Mouse (Mus musculus) heart, embryonic 14.5 days (tissue): ENCODE measurements around the gene Prkcz. TPM values are rescaled to one million over a fixed set of nuclear protein-coding genes. Genes with fewer than 3 reads are reported as not detected.
A peak's percentile ranks its signal among the peaks of the same experiment; 100 is the strongest.

Source experiments
- ATAC-seq: fragments of 200-750 bp; cut with Nextera tagmentation; 2 replicates; pipeline ENCODE4 v1.8.0; 2017; ENCODE audit warnings: low read depth, moderate TSS enrichment; ENCODE audit not compliant: insufficient number of reproducible peaks, insufficient read depth, low FRiP score
- H3K27ac ChIP-seq, 2 experiments: fragments of 200-500 bp in 1 of 2; fragments of 300-500 bp in 1 of 2; sonication (generic) in 1 of 2; replicated peaks in 1 of 2; 2 replicates each; pipeline ENCODE4 v1.5.1; 2012 to 2014; ENCODE audit warnings: low read depth in 2 of 2, low read length in 2 of 2, control low read depth in 1 of 2, mild to moderate bottlenecking in 1 of 2, mixed read lengths in 1 of 2; ENCODE audit not compliant: control insufficient read depth in 1 of 2, insufficient read depth in 1 of 2
- H3K27me3 ChIP-seq: fragments of 300-500 bp; sonication (generic); 2 replicates; pipeline ENCODE4 v1.6.1; 2014; ENCODE audit warnings: mild to moderate bottlenecking, low read length, control low read depth; ENCODE audit not compliant: control insufficient read depth, insufficient read depth
- H3K36me3 ChIP-seq: fragments of 300-500 bp; sonication (generic); 2 replicates; pipeline ENCODE4 v1.6.1; 2014; ENCODE audit warnings: mild to moderate bottlenecking, control low read depth, low read length, mixed read lengths; ENCODE audit not compliant: control insufficient read depth, insufficient read depth
- H3K4me1 ChIP-seq, 2 experiments: fragments of 200-500 bp in 1 of 2; fragments of 300-500 bp in 1 of 2; sonication (generic) in 1 of 2; 2 replicates each; pipeline ENCODE4 v1.6.1; 2012 to 2014; ENCODE audit warnings: low read length in 2 of 2, control low read depth in 1 of 2, mixed read lengths in 1 of 2; ENCODE audit not compliant: control insufficient read depth in 2 of 2, insufficient read depth in 2 of 2
- H3K4me2 ChIP-seq: fragments of 300-500 bp; sonication (generic); 2 replicates; pipeline ENCODE4 v1.6.1; 2014; ENCODE audit warnings: mild to moderate bottlenecking, low read length
- H3K4me3 ChIP-seq, 2 experiments: fragments of 200-500 bp in 1 of 2; fragments of 300-500 bp in 1 of 2; sonication (generic) in 1 of 2; 2 replicates each; pipeline ENCODE4 v1.5.1; 2012 to 2014; ENCODE audit warnings: low read length in 2 of 2, mild to moderate bottlenecking in 2 of 2, control low read depth in 1 of 2, low read depth in 1 of 2, moderate library complexity in 1 of 2; ENCODE audit not compliant: control insufficient read depth in 1 of 2, insufficient read depth in 1 of 2
- H3K9ac ChIP-seq: fragments of 300-500 bp; sonication (generic); 2 replicates; pipeline ENCODE4 v1.6.1; 2014; ENCODE audit warnings: mild to moderate bottlenecking, low read length
- H3K9me3 ChIP-seq: fragments of 300-500 bp; sonication (generic); 2 replicates; pipeline ENCODE4 v1.6.1; 2016; ENCODE audit warnings: low read length, control low read depth; ENCODE audit not compliant: control insufficient read depth
- WGBS: fragments of 180-500 bp; shearing (Covaris S2); extraction: QIAGEN DNeasy Blood & Tissue Kit; methylation state at CpG from one replicate; pipeline ENCODE4 v1.1.7; 2014; 5-methylcytosine and 5-hydroxymethylcytosine counted together
- polyA plus RNA-seq: library from polyadenylated mRNA; unstranded; fragments of >200 nt; fragmentation: Nextera tagmentation; extraction: Ambion mirVana; gene quantifications from 2 replicates; pipeline ENCODE4 v1.2.1, GENCODE M21; 2014

Gene Prkcz
- polyA plus RNA-seq, 1 experiment from 2014 or later = 8.5 TPM

DNA sequence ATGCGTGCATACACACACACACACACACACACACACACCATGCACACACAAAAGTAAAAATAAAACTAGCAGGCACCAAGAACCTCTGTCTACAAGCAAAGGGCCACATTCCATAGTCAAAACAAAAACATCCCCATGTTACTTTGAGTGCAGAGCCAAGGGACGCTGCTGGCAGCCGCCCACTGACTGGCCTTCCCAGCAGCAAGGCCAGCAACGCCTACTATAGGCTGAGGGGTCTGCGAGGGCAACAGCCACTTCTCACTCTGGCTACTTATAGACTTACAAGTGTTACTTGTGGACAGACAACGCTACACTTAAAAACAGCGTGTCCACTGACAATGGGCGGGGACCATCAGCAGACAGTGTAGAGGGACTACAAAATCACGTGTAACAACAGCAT is 146.0 kb downstream of the Prkcz start:
- 26% methylated on average over 9 of the region's 9 CpGs for WGBS
- Histone ChIP-seq H3K9ac (no peak overlapping the region), H3K36me3 (peaks cover 12% of the 10 kb centered on the region), H3K27me3 (no peaks in the 10 kb centered on the region), H3K4me3 (no peak overlapping the region), H3K4me2 (peak overlapping the region; percentile 98), H3K27ac (peak overlapping the region in 1 of 2 experiments; percentile 77; a peak in 2 of 4 replicates), H3K4me1 (peaks cover 78 to 91% of the 10 kb centered on the region in 2 experiments), H3K9me3 (no peaks in the 10 kb centered on the region)
- ATAC-seq = no peak

- Histone ChIP-seq H3K27ac (no peak overlapping the region), H3K9ac (no peak overlapping the region), H3K4me2 (peak overlapping the region; percentile 98), H3K4me3 (no peak overlapping the region), H3K36me3 (peaks cover 12% of the 10 kb centered on the region), H3K9me3 (no peaks in the 10 kb centered on the region), H3K4me1 (peaks cover 74 to 90% of the 10 kb centered on the region in 2 experiments), H3K27me3 (no peaks in the 10 kb centered on the region)
- ATAC-seq = no peak
- 77% methylated on average over 10 of the region's 10 CpGs for WGBS
Measured at GRCm38 (mm10) chr4:155214793-155215192, 146.4 kb downstream of the Prkcz start.

- Histone ChIP-seq H3K4me1 (peaks cover 68 to 85% of the 10 kb centered on the region in 2 experiments), H3K9ac (no peak overlapping the region), H3K9me3 (no peaks in the 10 kb centered on the region)
Measured at GRCm38 (mm10) chr4:155214188-155214587, 147.0 kb downstream of the Prkcz start.

GRCm38 (mm10) chr4:155213752-155214054 is 147.5 kb downstream of the Prkcz start:
- 73% methylated on average over 6 of the region's 6 CpGs for WGBS
- Histone ChIP-seq H3K36me3 (peaks cover 15% of the 10 kb centered on the region), H3K9ac (no peak overlapping the region), H3K9me3 (no peaks in the 10 kb centered on the region), H3K27me3 (no peaks in the 10 kb centered on the region), H3K4me3 (no peak overlapping the region), H3K4me2 (no peak overlapping the region), H3K4me1 (peaks cover 63 to 85% of the 10 kb centered on the region in 2 experiments), H3K27ac (no peak overlapping the region)
- no peak for ATAC-seq

More at GRCm38 (mm10) chr4:155214188-155214587, 147.0 kb downstream of the Prkcz start:
- H3K27me3 ChIP-seq = no peaks in the 10 kb centered on the region
- ATAC-seq = no peak
- H3K4me3 ChIP-seq = no peak overlapping the region
- WGBS = 80% methylated on average over 6 of the region's 6 CpGs
- H3K36me3 ChIP-seq = peaks cover 12% of the 10 kb centered on the region
- no peak overlapping the region for H3K27ac ChIP-seq
- H3K4me2 ChIP-seq = no peak overlapping the region

DNA sequence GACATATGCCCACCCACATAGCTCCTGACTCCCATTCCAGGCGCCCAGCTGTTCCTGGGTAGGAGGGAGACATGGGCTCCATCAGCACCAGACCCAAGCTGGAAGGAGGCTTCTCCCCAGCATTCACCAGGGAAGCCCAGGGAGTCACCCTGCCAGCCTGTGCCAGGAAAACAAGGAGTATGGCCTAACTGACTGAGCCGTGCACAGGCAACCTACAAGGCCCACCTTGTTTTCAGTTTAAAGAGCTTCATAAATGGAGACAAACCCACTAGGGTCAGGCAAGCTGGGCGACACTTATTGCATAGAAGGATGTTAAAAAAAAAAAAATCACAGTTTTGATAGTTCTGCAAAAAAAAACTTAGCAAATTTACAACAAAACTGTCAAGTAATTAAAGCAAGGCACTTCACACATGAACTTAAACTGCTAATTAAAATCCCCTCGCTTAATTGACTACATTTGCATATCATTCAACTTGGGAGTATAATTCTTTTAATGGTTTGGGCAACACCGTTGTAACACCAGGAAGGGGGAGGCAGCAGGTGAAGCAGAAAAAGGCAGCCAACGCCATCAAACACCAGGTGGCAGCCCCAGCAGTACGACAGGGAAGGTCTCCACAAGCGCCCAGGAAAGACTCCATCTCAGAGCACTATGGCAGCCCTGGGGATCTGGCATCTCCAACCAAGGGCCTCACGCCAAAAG is 148.0 kb downstream of the Prkcz start:
- H3K4me2 ChIP-seq = no peak overlapping the region
- no peak overlapping the region for H3K4me3 ChIP-seq
- H3K9me3 ChIP-seq = no peaks in the 10 kb centered on the region
- no peak for ATAC-seq
- no peaks in the 10 kb centered on the region for H3K27me3 ChIP-seq
- 69% methylated on average over 9 of the region's 9 CpGs for WGBS
- no peak overlapping the region for H3K9ac ChIP-seq
- peaks cover 18% of the 10 kb centered on the region for H3K36me3 ChIP-seq
- H3K4me1 ChIP-seq = peaks cover 61 to 85% of the 10 kb centered on the region in 2 experiments
- no peak overlapping the region for H3K27ac ChIP-seq

Other genes starting within 250 kb of the Prkcz start
- gene Ski, start 138.8 kb downstream of the Prkcz start, polyA plus RNA-seq = 16.2 TPM in 2 replicates
- 68.5 and 74.8 TPM in 2 replicates for gene Faap20, start 111.6 kb downstream of the Prkcz start, polyA plus RNA-seq
- not detected in 2 replicates for gene Gabrd, start 36.8 kb upstream of the Prkcz start, polyA plus RNA-seq
- 0.63 and 0.86 TPM in 2 replicates for gene Cfap74, start 47.8 kb upstream of the Prkcz start, polyA plus RNA-seq
- not detected in 2 replicates for gene Tmem52, start 107.8 kb upstream of the Prkcz start, polyA plus RNA-seq
- 375 and 396 TPM in 2 replicates for gene Gnb1, start 130.0 kb upstream of the Prkcz start, polyA plus RNA-seq
- gene Nadk, start 201.0 kb upstream of the Prkcz start, polyA plus RNA-seq = 49.9 and 51.4 TPM in 2 replicates
- 7.7 and 8.5 TPM in 2 replicates for gene Slc35e2, start 240.1 kb upstream of the Prkcz start, polyA plus RNA-seq